9 mouse cellular contexts compared by ENCODE assay signal in genomic region chr7:100816759-100817441, GRCm38 (mm10). TPM values are rescaled to one million over a fixed set of nuclear protein-coding genes. Genes with fewer than 3 reads are reported as not detected.
DNase-seq lines count a peak whose midpoint lies in the region; ATAC-seq and TF ChIP-seq lines count a peak whose summit lies in the region.
"Had no signal": no experiment of that assay in that cellular context is flagged by ENCODE, and none has a peak within 500 bp of the region (broad histone marks: within the 10 kb centered on the region; RNA-seq: fewer than 3 reads in every experiment).

No protein-coding gene starts in this region.

- peak; percentile 30 to 42 for DNase-seq in cerebellum, adult 18-20 months
- DNase-seq in cerebellum, adult 11 months = no peak
- DNase-seq in heart, postnatal 0 days (ENCODE audit: low spot score) = no peak
- DNase-seq in heart, postnatal 36 days = no peak
- peak; percentile 62 to 77 for DNase-seq in layer of hippocampus, adult 18-20 months (ENCODE audit: low spot score in 2 of 2)
- DNase-seq in gastrocnemius, postnatal 36 days = no peak

- no peak for TF ChIP-seq CTCF in heart, postnatal 0 days (IDR thresholded peaks at IDR 0.05; ENCODE audit: low read depth)
- TF ChIP-seq CTCF in olfactory bulb, adult 2 months (IDR thresholded peaks at IDR 0.05; ENCODE audit: insufficient read depth, low read depth, low read length) = no peak

- TF ChIP-seq EP300 in heart, postnatal 0 days (IDR thresholded peaks at IDR 0.05; ENCODE audit: low read depth) = no peak

- no peaks in the 10 kb centered on the region for H3K27me3 ChIP-seq in heart, postnatal 0 days (ENCODE audit: control insufficient read depth, insufficient read depth, low read length)
- H3K27me3 ChIP-seq: limb, embryonic 12.5 days had no signal

- H3K27ac ChIP-seq in heart, postnatal 0 days (ENCODE audit: low read depth) = peak overlapping the region; percentile 36; the same call in 1 of the 2 replicates
- peak overlapping the region; percentile 77 for H3K27ac ChIP-seq in olfactory bulb, adult 2 months (ENCODE audit: insufficient read depth, low read depth, low read length)
- H3K27ac ChIP-seq: limb, embryonic 12.5 days had no signal

- no peaks in the 10 kb centered on the region for H3K36me3 ChIP-seq in heart, postnatal 0 days (replicated peaks; ENCODE audit: control insufficient read depth, insufficient read depth, low read length)
- H3K36me3 ChIP-seq: limb, embryonic 12.5 days had no signal

- ATAC-seq in heart, postnatal 0 days (ENCODE audit: insufficient read depth, low read depth) = no peak
- ATAC-seq in CD4-positive, CD25-positive, alpha-beta regulatory T cell, adult 4 months = no peak

- H3K4me2 ChIP-seq in heart, postnatal 0 days (ENCODE audit: low read depth, low read length) = no peak overlapping the region; the same call in 1 of the 2 replicates
- H3K4me2 ChIP-seq: limb, embryonic 12.5 days had no signal

- no peak overlapping the region for H3K4me3 ChIP-seq in heart, postnatal 0 days (ENCODE audit: low read depth, low read length)
- H3K4me3 ChIP-seq in olfactory bulb, adult 2 months (ENCODE audit: insufficient read depth, low read depth, low read length) = no peak overlapping the region
- H3K4me3 ChIP-seq: limb, embryonic 12.5 days had no signal

- no peak overlapping the region for H3K9ac ChIP-seq in heart, postnatal 0 days (replicated peaks; ENCODE audit: low read depth, low read length)
- H3K9ac ChIP-seq: limb, embryonic 12.5 days had no signal

- intact Hi-C loops in heart, postnatal 36 days (cut with DNase I) = no loop called here
- intact Hi-C loops in gastrocnemius, postnatal 36 days (cut with DNase I) = no loop called here

- 44% methylated on average over 6 of the region's 6 CpGs for WGBS in heart, postnatal 0 days
- WGBS in olfactory bulb, adult 2 months = 38% methylated on average over 6 of the region's 6 CpGs

- peaks cover 21% of the 10 kb centered on the region for H3K4me1 ChIP-seq in heart, postnatal 0 days (ENCODE audit: control insufficient read depth, insufficient read depth)
- H3K4me1 ChIP-seq in olfactory bulb, adult 2 months (ENCODE audit: control insufficient read depth, insufficient read depth, low read length) = peaks cover 7% of the 10 kb centered on the region
- H3K4me1 ChIP-seq: limb, embryonic 12.5 days had no signal

- H3K9me3 ChIP-seq in heart, postnatal 0 days (replicated peaks; ENCODE audit: control insufficient read depth, low read length) = no peaks in the 10 kb centered on the region
- H3K9me3 ChIP-seq: limb, embryonic 12.5 days had no signal

- no peak for TF ChIP-seq POLR2A in olfactory bulb, adult 2 months (IDR thresholded peaks at IDR 0.05; ENCODE audit: insufficient read depth, low read depth, low read length)

RNA-seq across cellular contexts. Expression of gene Relt, which starts 46.3 kb away (rescaled TPM):
- 5.1 and 5.9 TPM in 2 replicates for total RNA-seq in heart, postnatal 0 days (2014; rRNA removed; ENCODE audit: low replicate concordance)
- polyA plus RNA-seq in heart, postnatal 0 days (2015; fragmentation: Nextera tagmentation; extraction: Ambion mirVana) = 1.8 and 2.3 TPM in 2 replicates
- 1 to 10 TPM; 2.1 to 3.1 TPM for total RNA-seq in heart, postnatal 36 days (2021)
- total RNA-seq in layer of hippocampus, adult 18-20 months (2021) = 10 to 100 TPM; 11.5 to 13.7 TPM
- polyA plus RNA-seq in olfactory bulb, adult 2 months (2012; ENCODE audit: insufficient read depth, insufficient read length, low replicate concordance, missing spikeins) = not detected in 2 replicates
- 10 to 100 TPM; 16.4 to 24.4 TPM for polyA plus RNA-seq in CD4-positive, CD25-positive, alpha-beta regulatory T cell, adult 4 months (2017; shearing (Covaris generic))
- total RNA-seq in gastrocnemius, postnatal 36 days (2021) = 10 to 100 TPM in 1 of 2 experiments, 1 to 10 TPM in 1; 5.3 to 12.2 TPM

Comparison
In these comparisons a context has a peak if more than half of its experiments do, and no peak if none do; other contexts are left out.
1. DNase-seq: peak in cerebellum, adult 18-20 months (2 of 2) and layer of hippocampus, adult 18-20 months (2 of 2); none in cerebellum, adult 11 months (single experiment), heart, postnatal 0 days (single experiment), heart, postnatal 36 days (0 of 2) and gastrocnemius, postnatal 36 days (0 of 2).